Mouse (Mus musculus): ENCODE results near the gene Acot7.

Acot7 gene

DNA sequence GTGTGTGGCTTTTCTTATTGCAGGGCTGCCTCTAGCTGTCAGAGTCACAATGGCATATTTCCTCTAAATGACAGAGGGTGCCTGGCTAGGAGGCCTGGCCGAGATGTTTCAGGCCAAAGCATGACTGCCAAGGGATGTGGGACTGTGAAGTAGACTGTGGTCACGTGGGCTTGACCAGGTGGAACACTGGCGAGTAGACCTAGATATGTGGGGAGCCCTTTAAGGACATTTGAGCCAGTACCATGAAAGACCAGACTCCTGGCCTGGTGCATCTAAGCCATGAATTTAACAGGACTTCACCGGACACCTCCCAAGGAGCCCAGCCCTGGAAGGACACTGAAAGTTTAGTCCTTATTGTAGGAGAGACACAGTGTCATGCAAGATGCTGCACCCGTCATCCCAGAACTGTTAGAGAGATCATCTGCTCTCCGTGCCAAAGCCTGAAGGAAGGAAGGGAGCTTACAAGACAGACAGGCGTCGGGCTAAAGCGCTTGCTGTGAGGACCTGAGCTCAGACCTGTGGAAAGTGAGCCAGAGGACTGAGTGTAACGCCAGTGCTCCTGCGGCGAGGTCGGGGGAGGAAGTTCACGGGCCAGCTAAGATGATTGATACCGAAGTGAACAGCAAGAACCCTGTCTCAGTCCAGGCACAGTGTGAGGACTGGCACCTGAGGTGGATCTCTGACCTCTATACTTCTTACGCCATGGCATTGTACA, 2.2 kb downstream of the Acot7 start:
- no peak for DNase-seq (ENCODE audit: low read depth, low spot score)

DNA sequence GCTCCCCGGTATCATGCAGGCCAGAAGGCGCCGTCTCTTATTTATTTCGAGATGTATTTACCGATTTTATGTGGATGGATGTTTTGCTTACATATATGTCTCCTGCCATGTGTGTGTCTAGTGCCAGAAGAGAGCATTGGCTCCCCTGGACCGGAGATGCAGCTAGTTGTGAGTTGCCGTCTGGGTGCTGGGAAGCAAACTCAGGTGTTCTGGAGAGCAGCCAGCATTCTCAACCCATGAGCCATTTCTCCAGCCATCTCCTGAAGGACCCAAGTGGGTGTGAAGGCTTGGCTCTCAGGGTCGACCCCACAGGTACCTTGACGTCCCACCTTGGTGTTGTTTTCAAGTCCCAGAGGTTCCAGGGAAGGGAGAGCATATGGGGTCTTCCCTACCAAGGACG, 4.3 kb downstream of the Acot7 start:
- DNase-seq (ENCODE audit: low read depth, low spot score) = no peak

DNA sequence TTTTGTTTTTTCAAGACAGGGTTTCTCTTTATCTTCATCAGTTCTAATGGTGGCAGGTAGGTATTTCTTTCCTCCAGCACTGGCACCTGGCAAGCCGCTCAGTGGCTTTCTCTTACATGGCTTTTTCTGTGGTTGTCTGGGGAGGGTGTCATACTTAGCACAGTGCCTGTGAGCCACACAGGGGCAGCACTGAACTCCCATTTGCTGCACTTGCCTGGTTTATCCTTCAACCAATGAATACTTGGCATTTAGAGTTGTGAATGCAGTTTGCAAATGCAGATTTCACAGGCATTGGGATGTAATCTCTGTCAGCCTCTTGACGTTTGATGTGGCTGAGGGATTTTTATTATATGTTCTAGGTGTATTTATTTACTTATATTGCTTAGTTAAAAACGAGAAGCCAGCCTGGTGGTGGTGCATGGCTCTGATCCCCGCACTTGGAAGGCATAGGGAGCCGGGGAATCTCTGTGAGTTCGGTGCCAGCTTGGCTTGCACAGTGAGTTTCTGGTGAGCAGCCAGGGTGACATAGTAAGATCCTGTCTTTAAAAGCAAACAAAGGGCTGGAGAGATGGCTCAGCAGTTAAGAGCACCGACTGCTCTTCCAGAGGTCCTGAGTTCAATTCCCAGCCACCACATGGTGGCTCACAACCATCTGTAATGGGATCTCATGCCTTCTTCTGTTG, 6.6 kb downstream of the Acot7 start:
- DNase-seq (ENCODE audit: low read depth, low spot score) = no peak

DNA sequence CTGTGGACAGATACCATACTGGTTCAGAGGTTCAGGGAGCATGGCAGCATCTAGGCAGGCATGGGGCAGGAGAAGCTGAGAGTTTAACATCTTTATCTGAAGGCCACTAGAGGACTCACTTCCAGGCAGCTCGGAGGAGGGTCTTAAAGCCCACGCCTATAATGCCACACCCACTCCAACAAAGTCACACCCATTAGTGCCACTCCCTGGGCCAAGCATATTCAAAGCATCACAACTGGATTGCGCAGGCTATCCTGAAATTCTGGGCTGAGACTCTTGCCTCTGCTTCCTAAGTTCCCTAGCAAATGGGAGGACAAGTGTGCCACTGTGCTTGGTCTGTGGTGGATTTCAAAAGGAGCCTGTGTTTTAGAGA, 7.2 kb downstream of the Acot7 start:
- peak; percentile 59 for DNase-seq (ENCODE audit: low read depth, low spot score)

DNA sequence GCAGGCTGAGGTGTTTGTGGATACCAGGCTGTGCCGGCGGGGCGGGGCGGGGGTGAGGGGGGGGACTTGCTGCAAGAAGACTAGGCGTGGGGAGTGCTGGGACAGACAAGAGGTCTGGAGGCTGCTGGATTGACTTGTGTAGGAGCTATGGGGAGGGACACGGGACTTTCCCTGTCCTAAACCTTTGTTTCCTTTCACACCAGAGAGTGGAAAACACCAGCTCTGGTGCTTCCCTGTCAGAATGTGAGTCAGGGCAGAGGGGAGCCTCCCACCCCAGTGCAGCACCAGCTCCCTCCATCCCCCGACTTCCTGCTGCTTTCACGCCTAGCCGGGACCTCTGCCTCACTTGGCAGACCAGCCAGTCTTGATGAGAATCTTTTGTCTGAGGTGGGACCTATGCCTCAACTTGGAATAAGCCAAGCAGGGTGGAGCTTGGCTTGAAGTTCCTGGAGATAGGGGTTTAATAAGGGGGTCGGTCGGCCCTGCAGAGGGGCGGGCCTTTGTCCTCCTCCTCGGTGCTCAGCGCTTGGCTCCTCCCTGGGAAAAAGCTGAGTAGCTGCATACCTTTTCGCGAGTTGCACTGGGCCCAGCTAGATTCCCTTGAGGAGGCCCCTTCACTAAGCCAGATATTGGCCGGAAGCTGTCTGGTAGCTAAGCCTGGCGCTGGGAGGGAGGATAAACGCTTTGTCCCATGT, 7.7 kb downstream of the Acot7 start:
- no peak for DNase-seq (ENCODE audit: low read depth, low spot score)

DNA sequence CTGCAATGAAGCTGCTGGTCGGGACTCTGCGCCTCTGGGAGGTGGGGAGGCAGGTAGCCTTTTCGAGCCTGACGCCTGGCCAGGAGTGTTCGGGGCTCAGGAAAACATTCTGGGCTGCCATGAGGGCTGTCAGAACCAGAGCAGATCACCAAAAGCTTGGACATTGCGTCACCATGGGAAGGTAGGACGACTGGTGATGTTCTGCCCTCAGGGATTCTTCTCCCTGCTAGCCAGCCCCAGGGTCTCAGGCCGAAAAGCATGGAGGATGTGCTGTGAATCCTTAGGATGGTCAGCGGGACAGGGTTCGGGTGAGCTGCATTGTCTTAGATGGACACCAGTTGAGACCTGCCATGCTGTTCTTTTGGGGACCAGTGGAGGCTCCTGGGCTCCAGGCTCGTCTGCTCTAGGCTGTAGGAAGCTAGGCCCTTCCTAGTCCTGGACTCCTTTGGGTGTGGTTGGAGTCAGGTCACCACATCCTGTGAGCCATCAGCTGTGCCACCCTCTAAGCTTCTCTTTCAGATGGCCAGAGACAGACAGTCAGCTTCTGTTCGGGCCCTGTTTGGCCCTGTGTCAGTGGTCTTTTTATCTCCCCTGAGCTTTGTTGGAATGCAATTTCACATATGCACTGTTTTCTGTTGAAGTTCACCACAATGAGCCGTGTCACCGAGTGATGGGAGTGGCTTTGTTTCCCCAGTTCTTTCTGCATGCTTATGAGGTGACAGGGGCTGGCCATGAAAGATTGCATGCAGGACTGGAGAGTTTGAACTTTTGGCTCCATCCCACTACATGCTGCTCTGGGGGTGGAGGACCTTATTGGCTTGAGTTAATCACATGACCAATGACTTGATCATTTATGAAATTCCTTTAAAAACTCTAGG, 8.5 kb downstream of the Acot7 start:
- DNase-seq (ENCODE audit: low read depth, low spot score) = no peak

DNA sequence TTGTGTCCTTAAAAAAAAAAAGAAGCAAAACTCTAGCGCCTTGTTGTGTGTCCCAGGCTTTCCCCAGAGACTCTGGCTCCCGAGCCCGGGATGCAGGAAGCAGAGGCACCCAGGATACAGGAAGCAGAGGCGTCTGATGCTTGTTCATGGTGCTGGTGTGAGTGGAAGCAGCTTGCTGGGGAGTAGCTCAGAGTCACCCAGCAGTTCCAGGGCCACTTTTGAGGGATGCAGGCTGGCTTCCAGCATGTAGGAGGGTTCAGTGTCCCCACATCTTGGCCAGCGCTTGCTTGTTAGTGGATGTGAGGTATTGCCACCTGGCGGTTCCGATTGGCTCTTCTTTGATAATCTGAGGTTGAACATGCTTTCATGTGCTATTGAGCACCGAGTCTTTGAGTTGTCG, 9.2 kb downstream of the Acot7 start:
- DNase-seq (ENCODE audit: low read depth, low spot score) = no peak

DNA sequence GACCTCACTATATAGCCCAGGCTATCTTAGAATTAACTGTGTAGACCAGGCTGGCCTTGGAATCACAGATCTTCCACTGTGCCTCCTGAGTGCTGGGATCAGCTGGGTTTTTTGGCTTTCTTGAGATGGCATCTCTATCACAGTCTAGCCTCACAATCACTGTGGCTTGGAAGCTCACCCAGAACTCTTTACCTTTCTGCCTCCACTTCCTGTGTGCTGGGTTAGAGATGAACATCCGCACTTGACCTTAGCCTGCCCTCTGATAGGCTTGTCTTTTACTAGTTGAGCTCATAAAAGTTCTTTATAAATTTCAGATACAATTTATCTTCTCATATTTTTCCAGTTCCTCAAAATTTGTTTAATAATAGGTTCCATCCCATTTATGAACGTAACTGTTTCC, 10.7 kb downstream of the Acot7 start:
- no peak for DNase-seq (ENCODE audit: low read depth, low spot score)

DNA sequence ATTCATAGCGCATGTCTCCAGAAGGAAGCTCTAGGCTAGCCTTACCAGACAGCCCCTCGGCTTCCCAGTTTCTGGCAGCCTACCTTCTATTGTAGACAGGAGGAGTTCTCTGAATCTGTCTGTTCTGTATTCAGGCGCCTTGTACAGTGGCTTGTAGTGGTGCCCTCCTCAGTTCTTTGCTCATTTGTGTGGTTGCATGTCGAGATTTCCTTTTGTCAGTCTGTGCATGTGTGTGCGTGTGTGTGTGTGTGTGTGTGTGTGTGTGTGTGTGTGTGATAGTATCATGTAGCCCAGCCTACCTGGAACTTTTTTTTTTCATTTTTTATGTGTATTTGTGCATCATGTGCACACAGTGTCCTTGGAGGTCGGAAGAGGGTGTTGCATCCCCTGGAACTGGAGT, 11.1 kb downstream of the Acot7 start:
- DNase-seq (ENCODE audit: low read depth, low spot score) = no peak

DNA sequence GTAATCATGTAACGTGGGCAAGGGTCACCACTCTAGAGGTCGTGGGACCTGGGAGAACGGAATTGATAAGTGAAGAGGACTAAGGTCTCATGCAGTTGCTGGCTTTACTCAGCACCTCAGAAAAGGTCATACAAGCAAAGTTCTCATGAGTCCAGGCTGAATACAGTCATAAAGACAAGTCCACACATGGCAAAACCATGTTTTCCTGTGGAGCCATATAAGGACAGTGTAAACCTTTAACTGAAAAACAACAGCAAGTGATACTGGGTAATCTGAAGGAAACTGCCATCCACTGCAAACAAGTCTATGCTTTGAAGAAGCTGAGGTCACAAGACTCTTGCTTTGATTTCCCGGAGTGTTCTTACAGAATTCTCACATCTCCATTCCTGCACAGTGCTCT, 11.8 kb downstream of the Acot7 start:
- no peak for DNase-seq (ENCODE audit: low read depth, low spot score)

DNA sequence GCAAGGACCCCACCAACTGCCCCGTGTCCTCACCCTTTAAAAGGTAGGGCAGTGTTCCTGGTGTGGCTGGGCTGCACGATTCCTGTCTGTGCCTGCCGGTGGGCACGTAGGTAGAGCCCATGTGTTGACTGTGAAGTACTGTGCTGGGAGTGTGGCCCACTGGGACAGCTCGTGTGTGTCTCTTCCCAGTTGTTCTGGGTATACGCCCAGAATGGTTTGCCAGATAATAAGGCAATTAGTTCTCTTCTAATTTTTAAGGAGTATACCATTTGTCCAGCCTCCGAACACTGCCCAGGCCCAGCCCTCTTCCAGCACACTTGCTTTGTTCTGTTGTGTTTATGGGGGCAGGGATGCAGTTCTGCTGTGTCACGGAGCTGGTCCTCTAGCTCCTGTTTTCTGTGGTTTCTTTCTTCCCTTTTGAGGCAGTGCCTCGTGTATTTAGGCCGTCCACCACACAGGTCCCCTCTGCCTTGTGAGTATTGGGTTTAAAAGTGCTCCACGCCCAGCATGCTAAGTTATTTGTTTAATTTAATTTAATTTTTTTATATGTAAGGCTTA, 12.2 kb downstream of the Acot7 start:
- no peak for DNase-seq (ENCODE audit: low read depth, low spot score)

DNA sequence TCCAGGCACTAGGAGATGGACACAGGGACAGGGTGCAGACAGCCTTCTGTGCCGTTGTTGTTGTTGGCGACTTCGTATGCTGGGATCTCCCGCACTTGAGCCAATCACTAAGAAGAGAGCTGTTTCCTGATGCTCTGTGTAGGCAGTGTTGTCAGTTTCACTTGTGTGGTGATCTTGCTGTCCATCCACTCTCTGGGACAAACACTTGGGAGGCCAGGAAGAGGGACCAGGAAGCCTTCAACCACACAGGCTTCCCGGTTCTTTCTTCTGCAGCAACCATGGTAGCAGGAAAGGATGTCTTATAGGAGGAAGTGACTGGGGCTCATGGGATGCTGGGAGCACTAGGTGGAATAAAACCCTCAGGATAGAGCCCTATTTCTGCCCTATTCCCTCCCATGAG, 12.8 kb downstream of the Acot7 start:
- DNase-seq (ENCODE audit: low read depth, low spot score) = no peak

DNA sequence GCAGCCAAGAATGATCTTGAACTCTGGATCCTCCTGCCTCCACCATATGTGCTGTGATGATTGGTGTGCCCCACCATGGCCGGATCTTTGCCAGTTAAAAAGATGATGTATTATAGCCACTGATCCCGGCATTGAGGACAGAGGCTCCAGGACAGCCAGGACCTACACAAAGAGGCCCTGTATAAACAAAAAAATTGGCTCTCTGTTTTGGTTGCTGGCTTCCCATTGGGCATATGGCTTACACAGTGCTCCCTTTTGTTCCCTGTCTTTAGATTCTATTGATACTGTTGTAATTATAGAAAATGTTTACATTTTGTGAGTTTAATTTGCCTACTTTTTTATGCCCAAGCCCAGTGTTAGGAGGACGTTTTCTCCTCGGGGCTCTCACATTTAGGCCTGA, 14.6 kb downstream of the Acot7 start:
- no peak for DNase-seq (ENCODE audit: low read depth, low spot score)

DNA sequence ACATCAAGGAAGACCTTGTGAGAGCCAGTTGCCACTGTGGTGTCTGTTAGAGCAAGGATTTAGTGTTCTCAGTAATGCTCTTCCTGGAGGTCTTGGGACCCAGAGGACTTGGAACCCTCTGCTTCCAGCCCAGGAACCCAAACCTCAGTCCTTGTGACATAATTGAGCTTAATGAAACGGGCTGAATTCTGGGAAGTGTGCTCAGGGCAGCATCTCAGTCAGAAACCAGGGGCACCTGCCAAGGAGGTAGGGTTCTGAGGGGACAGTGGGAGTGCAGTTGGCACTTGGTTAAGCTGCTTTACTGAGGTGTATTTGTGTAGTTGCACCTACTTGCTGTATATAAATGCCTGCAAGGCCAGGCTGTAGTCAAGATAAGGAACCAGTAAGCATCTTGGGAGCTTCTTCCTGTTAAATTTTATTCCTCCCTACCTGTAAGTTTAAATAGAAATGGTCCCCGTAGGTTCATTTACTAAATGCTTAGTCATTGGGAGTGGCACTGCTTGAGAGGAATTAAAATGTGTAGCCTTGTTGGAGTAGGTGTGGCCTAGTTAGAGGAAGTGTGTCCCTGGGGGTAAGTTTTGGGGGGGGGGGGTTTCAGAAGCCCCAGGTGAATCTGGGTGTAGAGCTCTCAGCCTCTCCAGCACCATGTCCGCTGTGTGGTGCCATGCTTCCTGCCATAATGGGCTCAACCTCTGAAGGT, 16.7 kb downstream of the Acot7 start:
- no peak for DNase-seq (ENCODE audit: low read depth, low spot score)

DNA sequence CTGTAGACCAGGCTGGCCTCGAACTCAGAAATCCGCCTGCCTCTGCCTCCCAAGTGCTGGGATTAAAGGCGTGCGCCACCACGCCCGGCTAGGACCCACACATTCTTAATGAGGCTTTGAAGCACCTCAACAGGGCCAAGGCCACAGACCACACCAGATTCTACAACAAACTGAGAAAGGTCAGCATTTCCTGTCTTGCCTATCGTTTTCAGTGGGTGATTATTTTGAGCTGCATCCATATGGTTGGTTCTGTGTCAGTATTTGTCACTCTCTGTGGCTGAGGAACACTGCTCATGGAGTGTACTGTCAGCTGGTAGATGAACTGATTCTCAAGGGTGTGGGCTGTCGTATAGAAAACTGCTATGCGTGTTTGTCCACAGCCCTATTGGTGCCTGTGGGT, 18.3 kb downstream of the Acot7 start:
- no peak for DNase-seq (ENCODE audit: low read depth, low spot score)

DNA sequence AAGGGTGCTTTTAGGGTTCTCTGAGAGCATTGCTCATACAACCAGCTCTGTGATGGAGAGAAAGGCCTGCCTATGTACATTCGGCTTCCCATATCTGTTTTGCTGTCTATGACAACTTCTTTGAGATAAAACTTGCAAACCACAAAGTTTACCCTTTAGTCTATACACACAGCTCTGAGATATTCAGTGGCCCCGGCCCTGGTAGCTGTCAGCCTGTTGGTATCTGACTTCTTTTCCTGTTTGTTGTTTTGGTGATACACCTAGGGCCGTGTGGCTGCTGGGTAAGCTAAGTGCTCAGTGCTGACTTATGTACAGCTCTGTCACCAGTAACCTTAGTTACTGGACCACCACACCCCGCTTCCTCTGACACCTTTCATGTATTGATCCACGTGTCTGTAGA, 19.6 kb downstream of the Acot7 start:
- no peak for DNase-seq (ENCODE audit: low read depth, low spot score)

DNA sequence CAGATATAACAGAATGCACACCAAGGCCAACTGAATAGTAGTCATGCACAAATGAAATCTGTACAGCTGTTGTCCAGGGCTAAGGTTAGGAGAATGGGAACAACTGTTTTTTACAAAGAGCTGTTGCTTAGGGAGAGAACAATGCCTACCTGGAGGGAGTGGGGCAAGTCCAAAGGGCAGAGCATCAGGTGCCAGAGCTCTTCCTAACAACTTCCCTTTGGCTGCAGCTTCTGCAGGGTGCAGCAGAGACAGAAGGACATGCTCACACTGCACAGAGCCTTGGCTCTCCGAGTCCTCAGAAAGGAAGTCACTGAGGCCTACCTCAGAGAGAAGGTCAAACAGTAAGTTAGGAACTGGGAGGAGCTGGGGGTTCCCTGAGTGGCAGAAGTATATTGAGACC, 21.7 kb downstream of the Acot7 start:
- no peak for DNase-seq (ENCODE audit: low read depth, low spot score)

DNA sequence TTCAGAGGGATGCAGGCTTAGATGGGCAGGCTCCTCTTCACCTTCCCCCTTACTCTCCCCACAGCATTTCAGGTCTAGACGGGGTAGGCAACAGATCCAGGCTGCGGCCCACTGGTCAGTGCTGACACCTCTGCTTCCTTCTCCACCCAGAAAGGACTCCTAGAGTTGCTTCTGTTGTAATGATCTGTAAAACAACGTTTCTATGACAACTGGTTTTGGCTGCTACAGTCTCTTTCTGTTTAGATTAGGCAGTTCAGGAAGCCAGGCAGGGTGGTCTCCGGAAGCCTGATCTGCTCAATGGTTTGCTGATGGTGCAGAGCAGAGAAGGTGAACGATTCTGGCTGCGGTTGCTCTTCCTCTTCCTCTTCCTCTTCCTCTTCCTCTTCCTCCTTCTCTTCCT, 23.6 kb downstream of the Acot7 start:
- DNase-seq (ENCODE audit: low read depth, low spot score) = no peak

DNA sequence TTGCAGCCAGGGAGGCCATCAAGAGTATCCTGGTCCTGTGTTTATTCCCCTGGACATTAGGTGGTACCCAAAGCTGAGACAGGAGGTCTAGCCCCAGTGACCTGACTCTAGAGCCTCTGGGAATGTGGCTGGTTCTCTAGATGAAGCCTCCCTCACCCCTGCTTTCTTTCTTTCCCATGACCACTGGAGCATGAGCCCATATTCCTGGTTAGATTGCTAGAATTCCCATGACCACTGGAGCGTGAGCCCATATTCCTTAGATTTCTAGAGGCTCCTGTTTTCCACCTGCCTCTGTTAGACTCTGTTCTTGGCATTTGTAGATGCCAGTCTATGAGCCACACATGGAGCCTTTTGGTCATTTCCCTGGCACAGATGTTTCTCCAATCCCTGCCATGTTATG, 24.5 kb downstream of the Acot7 start:
- no peak for DNase-seq (ENCODE audit: low read depth, low spot score)

DNA sequence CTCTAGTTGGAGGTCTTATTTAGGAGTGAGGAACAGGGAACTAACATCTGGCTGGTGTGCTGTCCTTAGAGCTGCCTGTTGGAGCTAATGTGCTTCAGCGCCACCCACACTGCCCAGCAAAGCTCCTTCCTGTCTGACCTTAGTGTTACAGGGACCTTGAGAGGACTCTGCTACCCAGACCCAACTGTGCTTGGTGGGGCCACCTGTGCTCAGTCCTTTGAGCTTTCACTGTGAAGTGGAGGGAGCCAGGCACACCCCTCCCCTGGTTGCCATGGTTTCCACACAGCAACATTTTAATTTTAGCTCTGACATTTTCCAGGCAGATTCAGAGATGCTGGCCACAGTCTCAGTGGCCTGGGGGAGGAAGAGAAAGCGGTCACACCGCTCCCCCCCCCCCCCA, 25.0 kb downstream of the Acot7 start:
- DNase-seq (ENCODE audit: low read depth, low spot score) = no peak

DNA sequence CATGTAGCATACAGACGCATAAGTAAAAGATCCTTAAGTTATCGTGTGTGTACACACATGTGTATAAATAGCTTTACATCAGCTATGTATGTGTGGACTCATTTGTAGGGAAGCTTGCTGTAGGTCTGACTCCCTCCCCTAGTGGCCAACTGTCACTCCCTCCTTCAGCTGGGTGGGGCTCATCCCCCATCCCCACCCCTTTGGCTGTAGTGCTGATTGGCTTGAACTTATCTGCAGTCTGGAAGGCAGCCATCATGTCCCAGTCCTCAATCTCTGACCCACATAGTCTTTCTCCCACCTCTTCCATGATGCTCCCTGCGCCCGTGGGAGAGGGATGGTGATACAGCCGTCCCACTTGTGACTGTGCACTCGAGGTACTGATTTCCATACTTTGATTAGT, 26.7 kb downstream of the Acot7 start:
- no peak for DNase-seq (ENCODE audit: low read depth, low spot score)

Measured in WW6 (cell line).